Mouse (Mus musculus) left cerebral cortex, adult 18-20 months (tissue): ENCODE data around the gene Col1a1. TPM values are rescaled to one million over a fixed set of nuclear protein-coding genes. Genes with fewer than 3 reads are reported as not detected.

Experiments
- DNase-seq, 2 experiments: peaks; one replicate each; pipeline ENCODE4 v3.0.0; 2021 to 2022; ENCODE audit warnings: low spot score in 2 of 2, mixed read lengths in 1 of 2
- long read RNA-seq, 2 experiments: library from polyadenylated mRNA; stranded (forward); transcript quantifications; one replicate each; pipeline ENCODE4 v2.0.0; 2021
- total RNA-seq, 2 experiments: library from RNA; stranded (reverse); gene quantifications; 2 replicates each; pipeline ENCODE4 v1.2.3; 2021

Col1a1 gene
- 10 to 100 TPM in 1 of 2 experiments, 1 to 10 TPM in 1; 8.8 to 11.2 TPM for total RNA-seq
- long read RNA-seq, experiment 1, full-length matches to known transcripts = 14 of 16 reads
- long read RNA-seq, experiment 1, partial matches to known transcripts = 1 of 16 reads
- long read RNA-seq, experiment 1, other reads (novel, unspliced or antisense) = 1 of 16 reads
- long read RNA-seq, experiment 2, full-length matches to known transcripts = 7 of 11 reads
- long read RNA-seq, experiment 2, partial matches to known transcripts = 4 of 11 reads
- long read RNA-seq, experiment 2, other reads (novel, unspliced or antisense) = 0 of 11 reads

- no peak for DNase-seq
Observed at GRCm38 (mm10) chr11:94936045-94936444, at the start of gene Col1a1. Gene Col1a1 (plus strand): TSS chr11:94936224.

GRCm38 (mm10) chr11:94891155-94891554, 44.9 kb upstream of the Col1a1 start:
- no peak for DNase-seq

GRCm38 (mm10) chr11:94896753-94897376, 39.2 kb upstream of the Col1a1 start:
- DNase-seq = no peak

GRCm38 (mm10) chr11:94901231-94901630, 34.8 kb upstream of the Col1a1 start:
- no peak for DNase-seq

GRCm38 (mm10) chr11:94904306-94904705, 31.7 kb upstream of the Col1a1 start:
- no peak for DNase-seq

GRCm38 (mm10) chr11:94910971-94911370, 25.1 kb upstream of the Col1a1 start:
- DNase-seq = no peak

GRCm38 (mm10) chr11:94912568-94912967, 23.5 kb upstream of the Col1a1 start:
- no peak for DNase-seq

- DNase-seq = no peak
Observed at GRCm38 (mm10) chr11:94913302-94914090, 22.5 kb upstream of the Col1a1 start.

- peak in 1 of 2 experiments; percentile 15 for DNase-seq
Observed at GRCm38 (mm10) chr11:94915675-94916403, 20.2 kb upstream of the Col1a1 start.

- no peak for DNase-seq
Observed at GRCm38 (mm10) chr11:94916477-94916876, 19.5 kb upstream of the Col1a1 start.

- no peak for DNase-seq
Observed at GRCm38 (mm10) chr11:94917717-94918116, 18.3 kb upstream of the Col1a1 start.

- DNase-seq = no peak
Observed at GRCm38 (mm10) chr11:94920996-94921401, 15.0 kb upstream of the Col1a1 start.

- DNase-seq = no peak
Observed at GRCm38 (mm10) chr11:94924977-94925376, 11.0 kb upstream of the Col1a1 start.

- no peak for DNase-seq
Observed at GRCm38 (mm10) chr11:94926431-94926830, 9.6 kb upstream of the Col1a1 start.

GRCm38 (mm10) chr11:94927771-94928291, 8.2 kb upstream of the Col1a1 start:
- DNase-seq = no peak

GRCm38 (mm10) chr11:94928820-94929219, 7.2 kb upstream of the Col1a1 start:
- peak in 1 of 2 experiments; percentile 30 for DNase-seq

- no peak for DNase-seq
Observed at GRCm38 (mm10) chr11:94929599-94929998, 6.4 kb upstream of the Col1a1 start.

GRCm38 (mm10) chr11:94930151-94930550, 5.9 kb upstream of the Col1a1 start:
- no peak for DNase-seq

GRCm38 (mm10) chr11:94933584-94933983, 2.4 kb upstream of the Col1a1 start:
- no peak for DNase-seq

GRCm38 (mm10) chr11:94934526-94934925, 1.5 kb upstream of the Col1a1 start:
- DNase-seq = no peak

GRCm38 (mm10) chr11:94936851-94937295, 849 bp downstream of the Col1a1 start:
- DNase-seq = peak; percentile 83 to 86
